Mouse (Mus musculus) C2C12 (cell line): ENCODE results near the gene Gm44790. TPM values are rescaled to one million over a fixed set of nuclear protein-coding genes. Genes with fewer than 3 reads are reported as not detected.

ENCODE experiments used
- H3K27me3 ChIP-seq: one replicate; pipeline ENCODE4 v1.6.1; 2011; ENCODE audit not compliant: control insufficient read depth, insufficient read depth, insufficient read length
- H3K36me3 ChIP-seq: one replicate; pipeline ENCODE4 v1.6.1; 2011; ENCODE audit not compliant: control insufficient read depth, insufficient read depth
- H3K4me3 ChIP-seq: one replicate; pipeline ENCODE4 v1.5.1; 2011; ENCODE audit warnings: mild to moderate bottlenecking, control low read depth; ENCODE audit not compliant: poor library complexity, insufficient read depth, severe bottlenecking
- H3K79me2 ChIP-seq: one replicate; pipeline ENCODE4 v1.6.1; 2011; ENCODE audit not compliant: control insufficient read depth, insufficient read depth
- H3K79me3 ChIP-seq: one replicate; pipeline ENCODE4 v1.6.1; 2011; ENCODE audit warnings: low read depth, control low read depth
- H3ac ChIP-seq: one replicate; pipeline ENCODE3; 2011; ENCODE audit warnings: low read depth; ENCODE audit not compliant: control insufficient read depth, insufficient read length
- CEBPB ChIP-seq: IDR thresholded peaks from one replicate; pipeline ENCODE4 v1.6.1; 2011; ENCODE audit warnings: low read depth, mild to moderate bottlenecking, control low read depth, moderate library complexity
- CTCF ChIP-seq: IDR thresholded peaks from one replicate; pipeline ENCODE4 v1.5.1; 2011; ENCODE audit not compliant: control insufficient read depth, insufficient read depth, insufficient read length
- FOSL1 ChIP-seq: IDR thresholded peaks from one replicate; pipeline ENCODE4 v1.8.0; 2011; ENCODE audit warnings: mild to moderate bottlenecking, low read length; ENCODE audit not compliant: poor library complexity, insufficient read depth, severe bottlenecking
- MAX ChIP-seq: IDR thresholded peaks from one replicate; pipeline ENCODE4 v1.6.1; 2011; ENCODE audit warnings: mild to moderate bottlenecking, control low read depth
- MYOD1 ChIP-seq: IDR thresholded peaks from one replicate; pipeline ENCODE4 v1.6.1; 2011; ENCODE audit warnings: low read depth; ENCODE audit not compliant: control insufficient read depth, insufficient read length
- MYOG ChIP-seq: IDR thresholded peaks from one replicate; pipeline ENCODE4 v1.6.1; 2011; ENCODE audit not compliant: control insufficient read depth, insufficient read length; ENCODE audit errors: extremely low read depth
- USF1 ChIP-seq: IDR thresholded peaks from one replicate; pipeline ENCODE4 v1.6.1; 2011; ENCODE audit warnings: low read depth, mild to moderate bottlenecking, control low read depth, moderate library complexity
- polyA plus RNA-seq: library from polyadenylated mRNA; unstranded; fragments of >200 nt; fragmentation: generic; extraction: Trizol; gene quantifications from one replicate; pipeline ENCODE4 v1.2.1, GENCODE M21; 2012; ENCODE audit warnings: missing spikeins

The Gm44790 gene
- polyA plus RNA-seq, 1 experiment = not detected

DNA sequence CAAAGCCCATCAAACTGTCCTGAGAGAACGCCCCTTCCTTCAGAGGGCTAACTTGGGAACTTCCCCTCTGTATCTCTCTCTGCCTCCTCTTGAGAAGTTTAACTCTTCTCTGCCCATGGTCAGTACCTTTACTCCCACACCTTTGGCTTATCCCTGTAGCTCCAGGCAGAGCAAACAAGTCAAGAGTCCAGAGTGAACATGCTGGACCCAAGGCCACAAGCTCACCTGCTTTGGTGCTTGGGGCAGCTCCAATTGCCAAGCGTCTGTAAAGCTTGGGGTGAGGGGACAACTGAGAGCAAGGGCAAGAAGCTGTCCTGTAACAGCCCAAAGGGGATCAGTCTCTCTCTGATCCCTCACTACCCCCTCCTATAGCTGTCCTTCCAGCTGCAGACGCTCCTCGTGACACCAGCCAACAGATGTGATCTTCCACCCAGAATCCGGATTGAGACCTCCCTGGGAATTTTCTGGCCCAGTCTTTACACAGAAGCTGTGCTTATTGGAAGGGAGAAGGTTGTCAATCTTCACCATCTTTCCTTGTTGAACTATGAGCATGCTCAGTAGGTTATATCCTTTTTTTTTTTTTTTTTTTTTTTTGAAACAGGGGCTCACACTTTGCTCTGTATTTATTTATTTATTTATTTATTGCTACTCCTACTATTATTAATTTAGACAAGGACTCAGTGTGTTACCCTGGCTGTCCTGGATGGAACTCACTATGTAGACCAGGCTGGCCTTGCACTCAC lies 40.9 kb upstream of the Gm44790 start:
- no peak overlapping the region for H3ac ChIP-seq
- H3K79me2 ChIP-seq = no peaks in the 10 kb centered on the region
- TF ChIP-seq MYOD1 (no peak), USF1 (no peak), CEBPB (no peak), MAX (no peak), MYOG (no peak), FOSL1 (no peak), CTCF (no peak)
- H3K79me3 ChIP-seq = peaks cover 2% of the 10 kb centered on the region
- H3K27me3 ChIP-seq = no peaks in the 10 kb centered on the region
- no peak overlapping the region for H3K4me3 ChIP-seq
- peaks cover 28% of the 10 kb centered on the region for H3K36me3 ChIP-seq

GRCm38 (mm10) chr6:86387313-86387712 lies 39.1 kb upstream of the Gm44790 start:
- TF ChIP-seq CEBPB (no peak), FOSL1 (no peak), USF1 (no peak), MYOG (no peak), CTCF (no peak), MYOD1 (no peak), MAX (no peak)
- no peak overlapping the region for H3K4me3 ChIP-seq
- H3K36me3 ChIP-seq = peaks cover 43% of the 10 kb centered on the region
- H3K79me2 ChIP-seq = no peaks in the 10 kb centered on the region
- peaks cover 2% of the 10 kb centered on the region for H3K79me3 ChIP-seq
- H3K27me3 ChIP-seq = no peaks in the 10 kb centered on the region
- H3ac ChIP-seq = no peak overlapping the region

DNA sequence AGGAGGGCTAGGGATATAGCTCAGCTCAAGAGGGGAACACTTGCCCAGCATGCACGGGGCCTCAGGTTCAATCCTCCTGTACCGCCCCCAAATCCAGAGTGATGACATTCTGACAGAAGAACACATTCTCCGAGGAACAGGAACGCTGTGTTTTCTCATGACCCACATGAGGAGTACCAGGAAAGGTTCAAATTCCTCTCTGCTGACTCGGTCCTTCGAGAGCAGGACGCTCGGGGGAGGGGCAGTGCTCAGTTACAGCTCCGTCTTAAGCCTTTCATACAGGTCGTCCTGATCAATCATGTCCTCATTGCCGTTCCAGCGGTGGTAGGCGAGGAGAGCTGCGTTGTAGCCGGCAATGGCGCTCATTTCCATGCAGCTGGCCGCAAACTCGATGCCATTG lies 38.0 kb upstream of the Gm44790 start:
- no peaks in the 10 kb centered on the region for H3K79me2 ChIP-seq
- H3ac ChIP-seq = no peak overlapping the region
- no peak for TF ChIP-seq MYOG
- TF ChIP-seq MYOD1 = no peak
- TF ChIP-seq MAX = no peak
- TF ChIP-seq CEBPB = no peak
- TF ChIP-seq FOSL1 = no peak
- no peak for TF ChIP-seq USF1
- TF ChIP-seq CTCF = no peak
- H3K4me3 ChIP-seq = no peak overlapping the region
- H3K27me3 ChIP-seq = no peaks in the 10 kb centered on the region
- H3K79me3 ChIP-seq = peaks cover 2% of the 10 kb centered on the region
- H3K36me3 ChIP-seq = peaks cover 46% of the 10 kb centered on the region

- Histone ChIP-seq H3ac (no peak overlapping the region), H3K79me2 (peaks cover 17% of the 10 kb centered on the region), H3K4me3 (no peak overlapping the region), H3K27me3 (no peaks in the 10 kb centered on the region), H3K36me3 (peaks cover 46% of the 10 kb centered on the region), H3K79me3 (peaks cover 8% of the 10 kb centered on the region)
- TF ChIP-seq CTCF (no peak), USF1 (no peak), MYOD1 (no peak), FOSL1 (no peak), CEBPB (no peak), MAX (no peak), MYOG (no peak)
These were observed 35.1 kb upstream of the Gm44790 start for GRCm38 (mm10) chr6:86391326-86391725.

DNA sequence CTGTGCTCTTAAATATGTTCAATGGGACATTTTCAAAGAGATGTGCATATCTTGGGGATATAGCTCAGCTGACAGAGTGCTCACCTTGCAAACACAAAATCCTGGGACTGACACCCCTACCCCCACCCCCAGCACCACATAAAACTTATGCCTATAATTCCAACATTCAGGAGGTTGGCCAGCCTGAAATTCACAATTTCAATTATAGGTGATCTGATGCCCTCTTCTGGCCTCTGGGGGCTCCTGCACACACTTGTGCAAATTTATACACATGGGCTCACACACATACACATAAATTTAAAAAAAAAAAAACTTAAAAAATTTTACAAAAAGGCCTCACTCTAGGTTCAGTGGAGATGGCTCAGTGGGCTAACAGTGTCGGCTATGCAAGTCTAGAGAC lies 33.3 kb upstream of the Gm44790 start:
- Histone ChIP-seq H3ac (no peak overlapping the region), H3K27me3 (no peaks in the 10 kb centered on the region), H3K79me2 (peaks cover 18% of the 10 kb centered on the region), H3K79me3 (peaks cover 8% of the 10 kb centered on the region), H3K4me3 (no peak overlapping the region), H3K36me3 (peaks cover 36% of the 10 kb centered on the region)
- TF ChIP-seq CTCF = no peak
- no peak for TF ChIP-seq USF1
- TF ChIP-seq CEBPB = no peak
